Mouse (Mus musculus): ENCODE measurements at regions not wholly inside any gene's neighbourhood (a gene's known extent, or its start where the extent isn't known, plus 50 kb on each side); places are given as distances from the start of the nearest gene placed in this dataset.
"Not testable (repeated sequence)": the region's sequence is repeated elsewhere in the genome, so short reads cannot be mapped to it uniquely, and the experiment has no call there.

DNA sequence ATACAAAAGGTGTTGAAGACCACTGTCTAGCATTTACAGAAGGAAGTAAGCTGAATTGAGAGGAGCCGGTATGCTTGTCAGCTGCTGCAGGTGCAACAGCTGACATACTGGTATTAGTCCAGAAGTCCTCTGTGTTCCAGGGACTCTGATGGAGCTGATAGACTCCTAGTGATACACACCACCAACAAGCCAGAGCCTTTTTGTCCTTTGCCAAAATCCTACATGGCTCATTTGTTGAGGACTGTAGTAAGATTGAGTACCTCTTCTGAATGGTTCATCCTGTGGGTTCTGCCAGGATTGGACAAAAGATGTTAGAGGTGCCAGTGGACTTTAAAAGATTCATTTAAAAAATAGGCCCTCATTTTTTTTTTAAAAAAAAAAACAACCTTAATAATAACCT lies 129.4 kb upstream of the Tmem185a start:
- DNase-seq, result no peak

DNA sequence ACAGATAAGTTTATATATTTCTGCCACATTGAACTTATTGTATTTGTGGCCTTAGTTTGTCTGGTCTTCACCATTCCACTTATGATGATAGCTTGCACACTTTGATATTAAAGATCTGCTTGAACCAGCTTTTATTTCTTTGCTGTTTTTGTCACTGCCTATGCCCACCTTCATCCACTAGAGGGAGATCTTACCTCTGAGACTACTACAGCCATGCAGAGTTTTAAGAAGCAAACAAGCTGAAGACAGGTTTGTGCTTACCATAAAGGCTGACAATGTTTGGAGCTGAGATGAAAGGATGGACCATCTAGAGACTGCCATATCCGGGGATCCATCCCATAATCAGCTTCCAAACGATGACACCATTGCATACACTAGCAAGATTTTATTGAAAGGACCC lies 105.4 kb upstream of the Tmem185a start:
- peak; percentile 28 for DNase-seq

DNA sequence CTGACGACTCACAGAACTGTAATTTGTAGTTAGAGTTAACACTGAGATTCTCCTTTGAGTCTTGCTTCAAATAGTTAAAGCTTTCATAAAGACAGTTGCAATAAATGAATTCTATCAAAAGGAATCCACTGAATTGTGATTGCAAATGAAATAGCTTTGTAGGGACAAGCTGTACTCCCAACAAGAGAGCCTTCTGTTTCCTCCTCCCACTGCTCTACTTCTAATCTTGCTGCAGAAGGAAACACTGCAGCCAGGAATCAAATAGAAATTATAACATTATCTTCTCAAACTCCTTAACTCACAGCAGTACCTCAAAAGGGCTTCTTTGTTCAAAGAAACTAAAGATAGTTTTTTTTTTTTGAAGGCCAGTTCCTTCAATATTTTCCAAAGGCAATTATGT lies 103.2 kb upstream of the Tmem185a start:
- DNase-seq, result no peak

DNA sequence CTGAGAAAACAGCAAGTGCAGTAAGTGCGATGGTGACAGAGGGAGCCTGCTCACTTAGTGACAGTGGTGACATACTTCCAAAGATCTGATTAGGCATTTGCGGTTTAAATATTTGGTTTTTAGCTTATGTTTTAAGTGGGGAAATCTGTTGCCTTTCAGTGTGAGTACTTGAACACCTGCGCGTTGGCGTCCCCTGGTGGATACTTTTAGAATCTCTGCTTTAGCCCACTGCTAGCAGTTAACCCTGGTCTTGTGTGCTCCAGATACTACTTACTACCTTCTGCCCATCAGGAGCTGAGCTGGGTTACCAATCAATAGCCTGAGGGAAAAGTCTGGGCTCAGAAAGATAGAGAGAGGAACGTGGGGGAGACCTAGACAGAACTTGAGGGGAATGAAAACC lies 97.3 kb upstream of the Tmem185a start:
- DNase-seq, result not testable (repeated sequence)

DNA sequence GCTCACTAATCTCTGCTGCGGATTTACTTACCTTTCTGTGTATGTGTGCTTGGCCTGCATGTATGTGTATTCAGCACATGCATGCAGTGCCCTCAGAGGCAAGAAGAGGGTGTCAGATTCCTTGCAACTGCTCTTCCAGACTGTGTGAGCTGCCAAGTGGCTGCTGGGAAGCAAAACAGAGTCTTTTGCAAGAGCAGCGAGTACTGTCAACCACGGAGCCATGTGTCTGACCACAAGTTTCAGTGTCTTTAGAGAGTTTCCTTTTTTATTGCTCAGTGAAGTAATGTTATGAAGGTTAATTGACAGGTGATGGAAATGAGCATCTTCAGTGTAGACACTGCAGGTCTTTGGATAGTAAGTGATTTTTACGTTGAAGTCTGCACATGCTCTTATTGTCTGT lies 93.6 kb upstream of the Tmem185a start:
- not testable (repeated sequence) for DNase-seq

DNA sequence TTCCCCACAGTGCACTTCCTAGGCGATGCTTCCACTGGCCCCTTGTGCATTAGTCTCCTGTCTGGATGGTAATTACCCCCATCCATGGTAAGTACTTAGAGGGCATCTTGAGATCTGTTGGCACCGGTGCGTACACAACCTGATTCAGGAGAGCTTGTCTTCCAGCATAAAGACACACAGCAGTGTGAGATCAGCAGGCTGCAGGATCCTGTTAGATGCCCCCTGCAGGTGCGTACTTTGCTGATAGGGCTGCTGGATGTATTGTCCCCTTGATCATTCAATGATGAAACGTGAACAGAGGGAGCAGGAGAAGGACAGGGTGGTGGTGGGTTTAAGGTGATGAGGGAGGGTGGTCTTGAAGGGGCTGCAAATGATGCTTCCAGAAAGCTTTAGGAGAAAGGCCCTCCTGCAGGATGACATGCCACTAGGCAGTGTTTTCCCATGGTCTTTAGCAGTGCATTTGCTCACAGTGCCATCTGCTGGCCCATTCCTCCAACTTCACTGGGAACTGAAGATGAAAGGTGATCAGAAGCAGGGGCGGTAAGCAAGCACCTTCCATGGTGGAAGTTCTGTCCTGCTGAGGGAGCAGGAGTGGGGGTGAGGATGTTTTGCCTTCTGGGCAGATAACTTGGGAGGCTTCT lies 92.5 kb upstream of the Tmem185a start:
- DNase-seq, result peak; percentile 2

All from cerebellum, adult 9-11 months (tissue).